Mouse (Mus musculus) left cerebral cortex, adult 8-10 months (tissue): ENCODE data around the gene Mybpc2. TPM values are rescaled to one million over a fixed set of nuclear protein-coding genes. Genes with fewer than 3 reads are reported as not detected.

Experiments
- DNase-seq, 2 experiments: peaks; one replicate each; pipeline ENCODE4 v3.0.0; 2022; ENCODE audit warnings: low spot score in 2 of 2
- total RNA-seq, 4 experiments: library from RNA; stranded (reverse); gene quantifications; 2 replicates each; pipeline ENCODE4 v1.2.4; 2022

The Mybpc2 gene
- total RNA-seq = 1 to 10 TPM in 2 of 4 experiments, under 1 TPM in 2; 0.63 to 2.2 (median 1.4) TPM

- DNase-seq = no peak
Measured at GRCm38 (mm10) chr7:44524502-44524901, at the start of gene Mybpc2. Gene Mybpc2 (minus strand): TSS chr7:44524656.

GRCm38 (mm10) chr7:44572956-44573484 lies 48.6 kb upstream of the Mybpc2 start:
- DNase-seq = no peak

DNA sequence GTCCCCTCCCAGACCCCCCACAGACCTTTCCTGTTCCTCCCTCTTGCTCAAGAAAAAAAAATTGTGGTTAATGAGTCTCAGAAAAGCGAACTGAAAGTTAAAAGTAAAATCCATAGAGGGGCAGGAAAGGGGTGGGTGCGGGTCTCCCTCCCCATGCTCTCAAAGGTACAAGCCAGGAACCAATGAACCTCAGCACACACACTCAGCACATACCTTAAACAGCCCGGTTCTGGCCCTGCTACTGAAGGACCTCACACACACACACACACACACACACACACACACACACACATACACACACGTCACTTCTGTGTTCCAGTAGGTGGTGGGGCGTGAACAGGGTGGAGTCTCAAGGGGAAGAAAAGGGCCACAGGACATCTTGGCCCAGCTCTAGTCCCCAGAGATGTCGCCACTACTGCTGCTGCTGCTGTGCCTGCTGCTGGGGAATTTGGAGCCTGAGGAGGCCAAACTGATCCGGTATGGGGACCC lies 47.8 kb upstream of the Mybpc2 start, which contains the start of gene Napsa:
Gene Napsa, plus strand, starts transcription at position 168 of the 489 bp plus-strand sequence.
- no peak for DNase-seq

DNA sequence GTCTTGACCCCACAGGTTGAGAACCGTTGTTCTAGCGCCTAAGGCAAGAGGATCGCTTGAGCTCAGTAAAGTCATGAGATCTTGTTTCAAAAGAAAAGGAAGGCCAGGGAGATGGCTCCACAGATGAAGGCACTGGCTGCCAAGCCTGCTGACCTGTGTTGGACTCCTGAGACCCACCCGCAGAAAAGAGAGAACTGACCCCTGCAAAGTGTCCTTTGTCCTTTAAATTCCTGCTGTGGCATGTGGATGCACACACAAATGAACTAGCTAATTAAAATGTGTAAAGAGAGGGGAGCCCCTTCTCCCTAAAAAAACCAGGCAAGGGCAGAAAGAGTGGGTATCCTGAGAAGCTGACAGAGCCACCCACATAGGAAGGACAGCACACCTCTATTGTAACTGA lies 47.4 kb upstream of the Mybpc2 start:
- no peak for DNase-seq

DNA sequence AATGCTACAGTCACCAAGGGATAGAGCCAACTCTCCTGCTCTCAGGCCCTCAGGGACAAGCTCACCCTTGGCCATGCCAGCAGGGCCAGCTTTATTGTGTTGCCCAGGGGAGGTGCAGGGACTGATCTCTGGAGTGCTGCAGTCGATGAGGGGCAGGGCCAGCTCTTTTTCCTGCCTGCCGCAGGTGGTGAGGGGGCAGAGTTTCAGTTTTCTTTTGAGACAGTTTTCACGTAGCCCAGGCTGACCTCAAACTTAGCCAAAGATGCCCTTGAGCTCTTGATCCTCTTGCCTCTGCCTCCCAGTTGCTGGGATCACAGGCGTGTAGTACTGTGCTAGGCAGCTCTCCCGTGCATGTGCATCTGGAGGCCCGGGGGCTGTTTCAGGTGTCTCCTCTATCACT lies 46.5 kb upstream of the Mybpc2 start:
- no peak for DNase-seq

- no peak for DNase-seq
Measured at GRCm38 (mm10) chr7:44568803-44569202, 44.3 kb upstream of the Mybpc2 start.

DNA sequence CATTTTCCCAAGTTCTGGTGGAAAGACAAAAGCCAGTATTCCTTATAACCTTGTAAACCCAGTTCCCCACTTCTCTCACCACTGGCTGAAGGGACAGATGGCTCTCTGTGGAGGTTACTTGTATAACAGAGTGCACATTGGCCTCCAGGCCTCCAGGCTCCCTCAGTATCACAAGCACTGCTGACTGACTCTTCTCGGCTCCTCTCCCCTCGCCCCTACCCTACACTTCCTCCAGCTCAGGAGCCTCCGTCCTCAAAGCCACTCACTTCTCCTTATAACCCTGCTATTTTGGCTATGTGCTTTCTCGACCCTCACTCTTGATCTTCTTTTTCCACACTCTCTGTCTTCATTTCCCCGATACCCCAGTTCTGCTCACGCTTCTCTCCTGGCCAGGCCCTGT lies 41.0 kb upstream of the Mybpc2 start:
- DNase-seq = no peak

DNA sequence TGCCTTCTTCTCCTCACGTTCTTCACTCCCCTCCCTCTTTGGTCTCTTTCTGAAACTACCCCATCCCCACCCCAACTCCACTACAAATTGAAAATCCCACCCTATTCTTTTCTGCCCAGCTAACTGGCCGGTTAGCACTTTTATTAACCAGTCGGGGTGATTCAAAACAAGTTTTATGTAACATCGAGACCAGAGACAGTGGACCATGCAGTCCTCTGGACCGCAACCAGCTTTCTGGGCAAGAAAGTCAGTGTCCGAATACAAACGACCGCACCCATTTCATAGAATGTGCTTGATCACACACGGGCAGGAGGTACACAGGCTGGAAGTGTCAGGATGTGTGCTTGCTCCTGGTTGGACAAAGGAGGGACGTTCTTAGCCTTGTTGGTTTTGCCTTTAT lies 40.0 kb upstream of the Mybpc2 start:
- no peak for DNase-seq

DNA sequence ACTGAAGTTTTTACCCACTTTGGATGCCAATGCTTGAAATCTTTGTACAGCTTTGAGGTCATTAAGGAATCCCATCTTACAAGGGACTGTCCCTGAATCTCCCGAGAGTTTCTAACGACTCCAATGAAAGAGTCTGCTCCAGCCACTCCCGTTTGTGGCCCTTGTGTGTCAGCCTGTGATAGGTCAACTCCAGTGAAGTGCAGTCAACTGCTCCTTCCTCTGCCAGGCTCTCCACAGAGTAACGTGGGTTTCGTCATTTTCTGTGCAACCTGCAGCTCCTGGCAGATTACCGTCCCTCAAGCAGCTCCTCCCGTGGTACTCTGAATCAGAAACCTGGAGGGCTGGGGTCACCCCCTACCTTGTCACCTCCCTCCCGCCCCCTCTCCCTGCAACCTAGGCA lies 38.8 kb upstream of the Mybpc2 start:
- no peak for DNase-seq

- peak in 1 of 2 experiments; percentile 74 for DNase-seq
Measured at GRCm38 (mm10) chr7:44560435-44561400, 36.3 kb upstream of the Mybpc2 start.

DNA sequence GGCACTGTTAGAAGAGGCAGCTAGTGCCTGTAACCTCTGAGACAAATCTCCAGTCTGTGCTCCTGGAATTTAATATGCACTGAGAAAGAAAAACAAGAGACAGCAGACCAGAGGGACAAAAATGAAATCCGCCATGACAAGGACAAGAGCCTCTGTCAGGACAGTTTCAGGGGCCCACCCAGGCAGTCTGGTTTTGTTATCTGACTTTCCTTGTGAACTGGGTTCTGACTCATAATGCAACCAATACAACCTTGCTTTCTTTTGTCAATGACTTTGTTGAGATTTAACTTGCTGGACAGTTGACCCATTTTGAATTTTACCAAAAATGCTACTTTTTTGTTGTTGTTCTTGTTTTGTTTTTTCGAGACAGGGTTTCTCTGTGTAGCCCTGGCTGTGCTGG lies 33.2 kb upstream of the Mybpc2 start:
- no peak for DNase-seq

DNA sequence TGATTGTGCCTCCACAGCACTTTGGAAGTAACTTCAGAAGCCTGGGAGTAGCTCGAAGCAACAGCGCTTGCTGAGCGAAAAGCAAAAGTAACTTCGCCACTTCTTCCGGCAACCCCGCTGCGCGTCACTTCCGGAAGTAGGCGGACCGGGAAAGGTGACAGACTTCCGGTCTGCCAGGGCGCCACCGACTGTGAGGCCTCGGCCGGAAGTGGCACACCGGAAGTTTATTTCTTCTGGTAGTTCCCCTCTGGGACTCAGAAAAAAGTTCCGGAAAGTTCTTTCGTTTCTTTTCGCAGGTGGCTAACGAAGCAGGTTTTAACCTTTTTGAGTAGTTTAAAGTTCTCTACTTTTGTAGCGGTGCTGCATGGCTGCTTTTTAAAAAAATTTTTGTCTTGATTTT lies 29.4 kb upstream of the Mybpc2 start, which contains the start of gene Nr1h2:
Gene Nr1h2, minus strand, starts transcription at position 126 of the 400 bp plus-strand sequence.
- peak; percentile 92 to 94 for DNase-seq

DNA sequence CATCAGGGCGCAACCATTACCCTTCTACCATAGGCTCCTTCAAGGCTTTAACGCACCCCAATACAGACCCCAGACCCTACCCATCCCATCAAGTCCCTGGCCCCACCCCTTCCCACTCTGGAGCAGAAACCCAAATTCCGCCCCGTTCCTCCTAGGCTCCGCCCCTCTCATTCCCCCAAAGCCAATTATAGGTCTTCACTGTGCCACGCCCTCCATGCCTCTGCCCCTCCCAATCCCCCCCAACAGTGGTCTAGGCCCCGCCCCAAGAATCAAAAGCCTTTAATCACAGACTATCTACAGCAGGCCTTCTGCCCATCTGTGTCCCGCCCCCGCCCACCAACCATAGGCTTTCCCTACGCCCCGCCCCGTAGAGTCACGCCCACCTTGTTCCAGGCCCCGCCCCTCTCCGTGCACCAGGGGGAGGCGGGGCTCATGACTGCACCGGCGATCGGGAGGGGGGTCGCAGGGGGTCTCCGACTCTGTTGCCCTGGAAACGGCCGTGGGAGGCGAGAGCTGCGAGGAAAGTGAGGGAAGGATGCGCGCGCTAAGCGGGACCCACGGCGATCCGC lies 28.8 kb upstream of the Mybpc2 start:
- DNase-seq = no peak

DNA sequence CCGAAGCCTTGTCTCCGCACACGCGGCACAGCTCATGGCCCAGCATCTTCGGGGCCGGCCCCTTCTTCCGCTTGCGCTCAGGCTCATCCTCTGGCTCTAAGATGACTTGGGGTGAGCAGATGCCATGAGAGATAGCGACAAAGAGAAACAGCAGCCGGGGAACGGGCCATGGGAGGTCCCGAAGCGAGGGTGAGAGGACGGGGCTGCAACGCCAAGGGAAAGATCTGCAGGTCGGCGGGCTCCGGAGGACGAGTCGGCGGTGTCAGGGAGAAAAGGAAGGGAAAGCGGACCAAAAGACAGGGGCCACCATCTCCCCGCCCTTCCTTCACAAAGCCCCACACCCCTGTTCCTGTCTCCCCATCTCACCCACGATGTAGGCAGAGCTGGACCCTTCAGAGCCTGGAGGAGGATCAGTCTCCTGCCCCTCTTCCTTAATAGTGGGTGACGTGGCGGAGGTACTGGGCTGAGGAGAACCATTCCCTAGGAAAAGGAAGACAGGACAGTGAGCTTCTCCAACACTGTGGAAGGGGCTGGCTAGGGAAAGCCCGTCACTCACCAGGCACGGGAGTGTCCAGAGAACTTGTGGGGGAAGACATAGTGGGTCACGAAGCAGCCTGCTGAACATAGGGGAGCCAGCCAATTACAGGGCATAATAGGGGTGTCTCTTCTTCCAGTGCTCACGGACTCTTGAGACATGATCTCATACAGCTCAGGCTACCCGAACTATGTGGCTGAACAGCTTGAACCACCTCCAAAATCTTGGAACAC lies 27.9 kb upstream of the Mybpc2 start:
- DNase-seq = no peak

GRCm38 (mm10) chr7:44551731-44552130 lies 27.3 kb upstream of the Mybpc2 start:
- no peak for DNase-seq

DNA sequence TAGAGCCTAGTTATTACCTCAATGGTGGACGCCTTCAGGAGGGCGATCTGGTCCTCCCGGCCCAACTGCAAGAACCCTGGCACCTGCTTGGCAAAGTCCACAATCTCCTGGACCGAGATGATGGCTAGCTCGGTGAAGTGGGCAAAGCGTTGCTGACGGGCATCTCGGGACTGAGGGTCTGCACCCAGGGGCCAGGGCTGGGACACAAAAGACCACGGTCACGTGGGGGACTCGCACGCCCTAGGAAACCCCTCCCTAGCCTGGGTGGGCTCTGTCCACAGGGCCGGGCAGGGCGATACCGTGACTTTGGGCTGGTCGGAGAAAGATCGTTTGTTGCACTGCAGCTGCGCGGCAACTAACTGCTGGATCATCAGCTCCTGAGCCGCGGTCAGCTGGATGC lies 26.8 kb upstream of the Mybpc2 start:
- DNase-seq = no peak

- no peak for DNase-seq
Measured at GRCm38 (mm10) chr7:44550409-44550678, 25.9 kb upstream of the Mybpc2 start.

- DNase-seq = no peak
Measured at GRCm38 (mm10) chr7:44549621-44550408, 25.4 kb upstream of the Mybpc2 start.

DNA sequence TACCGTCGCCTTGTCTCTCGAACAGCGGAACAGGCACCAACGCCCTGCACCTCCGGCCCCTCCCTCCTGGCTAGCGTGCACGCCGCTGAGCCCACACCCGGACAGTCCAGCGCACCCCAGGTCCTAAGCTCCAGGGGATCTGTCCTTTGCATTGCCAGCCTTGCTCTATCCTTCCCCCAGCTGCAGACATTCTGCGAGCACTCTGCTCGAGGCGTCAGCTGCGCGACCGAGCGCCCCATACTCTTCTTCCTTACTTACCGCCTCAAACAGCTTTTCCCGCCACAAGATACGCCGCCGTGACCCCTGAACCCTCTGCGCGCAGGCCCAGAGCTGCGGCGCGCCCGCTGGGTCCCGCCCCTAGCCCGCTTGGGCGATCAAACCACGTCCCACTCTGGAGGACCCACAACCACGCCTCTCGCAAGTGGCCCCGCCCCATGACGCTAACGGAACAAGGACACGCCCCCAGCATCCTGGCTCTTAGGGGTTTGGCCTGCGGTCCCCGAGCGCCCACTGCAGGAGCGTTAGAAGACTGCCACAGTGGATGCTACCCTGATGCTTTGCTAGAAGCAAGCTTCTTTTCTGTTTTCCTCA lies 24.1 kb upstream of the Mybpc2 start, which contains the start of gene Pold1:
Gene Pold1, minus strand, starts transcription at position 353 of the 591 bp plus-strand sequence.
- DNase-seq = peak; percentile 98 to 99

DNA sequence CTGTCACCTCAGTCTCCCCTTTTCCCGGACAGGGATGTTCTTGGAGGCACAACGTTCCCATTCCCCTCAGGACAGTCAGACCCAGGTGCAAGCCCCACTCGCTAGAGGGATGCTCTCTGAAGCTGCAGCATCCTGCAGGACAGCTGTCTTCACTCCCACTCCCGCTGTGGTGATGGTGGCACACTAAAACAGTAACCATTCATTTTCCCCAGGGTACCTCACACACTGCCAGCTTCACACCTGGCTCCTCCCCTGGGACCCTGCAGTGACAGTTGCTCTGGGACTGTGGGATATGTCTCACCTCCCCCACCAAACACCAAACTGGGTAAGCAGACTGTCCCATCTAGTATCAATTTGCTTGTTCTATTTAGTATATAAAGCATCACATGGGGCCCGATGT lies 23.3 kb upstream of the Mybpc2 start:
- no peak for DNase-seq
